Mouse (Mus musculus): Measurements from ENCODE around the gene Armcx5. TPM values are rescaled to one million over a fixed set of nuclear protein-coding genes. Genes with fewer than 3 reads are reported as not detected.
"Not testable (repeated sequence)": the region's sequence is repeated elsewhere in the genome, so short reads cannot be mapped to it uniquely, and the experiment has no call there.

Gene Armcx5
- total RNA-seq (2017) = 11.3 and 18.4 TPM in 2 replicates

- peak; percentile 99 to 100 for ATAC-seq (replicated peaks in 1 of 2; ENCODE audit: insufficient read depth in 1 of 2, low FRiP score in 2 of 2, low TSS enrichment in 1 of 2, low read depth in 1 of 2, poor library complexity in 2 of 2, severe bottlenecking in 2 of 2)
These were observed at the start of gene Armcx5, which contains the start of gene Gprasp1 for GRCm38 (mm10) chrX:135742304-135743055. Gene Armcx5 (plus strand): TSS chrX:135742733. Gene Gprasp1 (plus strand): TSS chrX:135742733.

- ATAC-seq (replicated peaks in 1 of 2; ENCODE audit: insufficient read depth in 1 of 2, low FRiP score in 2 of 2, low TSS enrichment in 1 of 2, low read depth in 1 of 2, poor library complexity in 2 of 2, severe bottlenecking in 2 of 2) = no peak
These were observed 48.9 kb upstream of the Armcx5 start, which contains the start of gene Tcp11x2 for GRCm38 (mm10) chrX:135693633-135694032. Gene Tcp11x2 (minus strand): TSS chrX:135693790.

GRCm38 (mm10) chrX:135703111-135703510 lies 39.4 kb upstream of the Armcx5 start:
- no peak for ATAC-seq (replicated peaks in 1 of 2; ENCODE audit: insufficient read depth in 1 of 2, low FRiP score in 2 of 2, low TSS enrichment in 1 of 2, low read depth in 1 of 2, poor library complexity in 2 of 2, severe bottlenecking in 2 of 2)

GRCm38 (mm10) chrX:135704349-135704748 lies 38.2 kb upstream of the Armcx5 start:
- ATAC-seq (replicated peaks in 1 of 2; ENCODE audit: insufficient read depth in 1 of 2, low FRiP score in 2 of 2, low TSS enrichment in 1 of 2, low read depth in 1 of 2, poor library complexity in 2 of 2, severe bottlenecking in 2 of 2) = no peak

- ATAC-seq (replicated peaks in 1 of 2; ENCODE audit: insufficient read depth in 1 of 2, low FRiP score in 2 of 2, low TSS enrichment in 1 of 2, low read depth in 1 of 2, poor library complexity in 2 of 2, severe bottlenecking in 2 of 2) = no peak
These were observed 29.7 kb upstream of the Armcx5 start for GRCm38 (mm10) chrX:135712845-135713244.

GRCm38 (mm10) chrX:135725161-135725560 lies 17.4 kb upstream of the Armcx5 start, which contains the start of gene Tmsb15a:
Gene Tmsb15a (minus strand): TSS chrX:135725261.
- ATAC-seq (replicated peaks in 1 of 2; ENCODE audit: insufficient read depth in 1 of 2, low FRiP score in 2 of 2, low TSS enrichment in 1 of 2, low read depth in 1 of 2, poor library complexity in 2 of 2, severe bottlenecking in 2 of 2) = no peak

- ATAC-seq (replicated peaks in 1 of 2; ENCODE audit: insufficient read depth in 1 of 2, low FRiP score in 2 of 2, low TSS enrichment in 1 of 2, low read depth in 1 of 2, poor library complexity in 2 of 2, severe bottlenecking in 2 of 2) = no peak
These were observed 3.6 kb upstream of the Armcx5 start for GRCm38 (mm10) chrX:135738730-135739520.

- peak in 1 of 2 experiments; percentile 9; a peak in 1 of 4 replicates for ATAC-seq (replicated peaks in 1 of 2; ENCODE audit: insufficient read depth in 1 of 2, low FRiP score in 2 of 2, low TSS enrichment in 1 of 2, low read depth in 1 of 2, poor library complexity in 2 of 2, severe bottlenecking in 2 of 2)
These were observed 473 bp downstream of the Armcx5 start for GRCm38 (mm10) chrX:135743056-135743355.

GRCm38 (mm10) chrX:135745376-135745775 lies 2.8 kb downstream of the Armcx5 start:
- ATAC-seq (replicated peaks in 1 of 2; ENCODE audit: insufficient read depth in 1 of 2, low FRiP score in 2 of 2, low TSS enrichment in 1 of 2, low read depth in 1 of 2, poor library complexity in 2 of 2, severe bottlenecking in 2 of 2) = not testable (repeated sequence)

- peak; percentile 27 to 66; a peak in 2 of 4 replicates for ATAC-seq (replicated peaks in 1 of 2; ENCODE audit: insufficient read depth in 1 of 2, low FRiP score in 2 of 2, low TSS enrichment in 1 of 2, low read depth in 1 of 2, poor library complexity in 2 of 2, severe bottlenecking in 2 of 2)
These were observed 10.3 kb downstream of the Armcx5 start for GRCm38 (mm10) chrX:135752832-135753231.

- ATAC-seq (replicated peaks in 1 of 2; ENCODE audit: insufficient read depth in 1 of 2, low FRiP score in 2 of 2, low TSS enrichment in 1 of 2, low read depth in 1 of 2, poor library complexity in 2 of 2, severe bottlenecking in 2 of 2) = no peak
These were observed 19.2 kb downstream of the Armcx5 start for GRCm38 (mm10) chrX:135761707-135762106.

- no peak for ATAC-seq (replicated peaks in 1 of 2; ENCODE audit: insufficient read depth in 1 of 2, low FRiP score in 2 of 2, low TSS enrichment in 1 of 2, low read depth in 1 of 2, poor library complexity in 2 of 2, severe bottlenecking in 2 of 2)
These were observed 25.6 kb downstream of the Armcx5 start for GRCm38 (mm10) chrX:135768043-135768548.

GRCm38 (mm10) chrX:135768565-135768964 lies 26.0 kb downstream of the Armcx5 start:
- no peak for ATAC-seq (replicated peaks in 1 of 2; ENCODE audit: insufficient read depth in 1 of 2, low FRiP score in 2 of 2, low TSS enrichment in 1 of 2, low read depth in 1 of 2, poor library complexity in 2 of 2, severe bottlenecking in 2 of 2)

- ATAC-seq (replicated peaks in 1 of 2; ENCODE audit: insufficient read depth in 1 of 2, low FRiP score in 2 of 2, low TSS enrichment in 1 of 2, low read depth in 1 of 2, poor library complexity in 2 of 2, severe bottlenecking in 2 of 2) = no peak
These were observed 49.0 kb downstream of the Armcx5 start for GRCm38 (mm10) chrX:135791536-135791935.

- no peak for ATAC-seq (replicated peaks in 1 of 2; ENCODE audit: insufficient read depth in 1 of 2, low FRiP score in 2 of 2, low TSS enrichment in 1 of 2, low read depth in 1 of 2, poor library complexity in 2 of 2, severe bottlenecking in 2 of 2)
These were observed 49.8 kb downstream of the Armcx5 start for GRCm38 (mm10) chrX:135792326-135792725.

- ATAC-seq (replicated peaks in 1 of 2; ENCODE audit: insufficient read depth in 1 of 2, low FRiP score in 2 of 2, low TSS enrichment in 1 of 2, low read depth in 1 of 2, poor library complexity in 2 of 2, severe bottlenecking in 2 of 2) = peak; percentile 85
These were observed 53.2 kb downstream of the Armcx5 start for GRCm38 (mm10) chrX:135795591-135796304.
